Mouse (Mus musculus) spleen, adult 2 months (tissue): ENCODE data around the gene Tlcd2.

Experiments
- CTCF ChIP-seq: fragments of 200-500 bp; IDR thresholded peaks from 2 replicates; pipeline ENCODE4 v1.5.1; 2011; ENCODE audit warnings: mild to moderate bottlenecking, inconsistent platforms; ENCODE audit not compliant: insufficient read depth, insufficient read length, insufficient replicate concordance; ENCODE audit errors: extremely low read depth
- POLR2A ChIP-seq: fragments of 200-500 bp; IDR thresholded peaks from 2 replicates; pipeline ENCODE4 v1.6.1; 2011; ENCODE audit warnings: low read depth, low read length, inconsistent platforms

- TF ChIP-seq POLR2A: no peak
- TF ChIP-seq CTCF: no peak
Observed at GRCm38 (mm10) chr11:75519834-75520633, 58.5 kb downstream of the Tlcd2 start.
